Mouse (Mus musculus) myocyte (in vitro differentiated cells): ENCODE measurements around the gene Ltbp1. TPM values are rescaled to one million over a fixed set of nuclear protein-coding genes. Genes with fewer than 3 reads are reported as not detected.
A peak's percentile ranks its signal among the peaks of the same experiment; 100 is the strongest.

ENCODE experiments used
- H3K27me3 ChIP-seq: one replicate; pipeline ENCODE4 v1.6.1; 2011; ENCODE audit not compliant: control insufficient read depth, insufficient read depth, insufficient read length
- H3K36me3 ChIP-seq: one replicate; pipeline ENCODE4 v1.6.1; 2011; ENCODE audit not compliant: control insufficient read depth, insufficient read depth
- H3K4me2 ChIP-seq: one replicate; pipeline ENCODE4 v1.6.1; 2011; ENCODE audit warnings: low read depth, control low read depth
- H3K4me3 ChIP-seq: one replicate; pipeline ENCODE4 v1.5.1; 2011; ENCODE audit warnings: mild to moderate bottlenecking, control low read depth, moderate library complexity
- H3K79me2 ChIP-seq: one replicate; pipeline ENCODE4 v1.6.1; 2011; ENCODE audit not compliant: control insufficient read depth, insufficient read depth
- H3ac ChIP-seq: one replicate; pipeline ENCODE4 v1.6.1; 2011; ENCODE audit not compliant: control insufficient read depth, insufficient read length
- CEBPB ChIP-seq: IDR thresholded peaks from 2 replicates; pipeline ENCODE4 v1.6.1; 2011; ENCODE audit warnings: mild to moderate bottlenecking, moderate library complexity; ENCODE audit not compliant: poor library complexity, insufficient read depth, severe bottlenecking
- E2F4 ChIP-seq: IDR thresholded peaks from one replicate; pipeline ENCODE4 v1.6.1; 2011; ENCODE audit warnings: mild to moderate bottlenecking, control low read depth, moderate library complexity; ENCODE audit not compliant: insufficient read depth
- MAX ChIP-seq: IDR thresholded peaks from one replicate; pipeline ENCODE4 v1.6.1; 2011; ENCODE audit warnings: low read depth, mild to moderate bottlenecking, control low read depth
- MYOD1 ChIP-seq, 3 experiments: IDR thresholded peaks; one replicate each; pipeline ENCODE4 v1.6.1; 2011; ENCODE audit warnings: control low read depth in 2 of 3, low read depth in 2 of 3, mild to moderate bottlenecking in 2 of 3, moderate library complexity in 1 of 3; ENCODE audit not compliant: insufficient read length in 2 of 3, control insufficient read depth in 1 of 3
- MYOG ChIP-seq, 3 experiments: IDR thresholded peaks; one replicate each; pipeline ENCODE4 v1.6.1; 2011; ENCODE audit warnings: control low read depth in 2 of 3, low read depth in 2 of 3, mild to moderate bottlenecking in 2 of 3; ENCODE audit not compliant: insufficient read length in 2 of 3, control insufficient read depth in 1 of 3, insufficient read depth in 1 of 3
- POLR2A ChIP-seq: IDR thresholded peaks from one replicate; pipeline ENCODE4 v1.6.1; 2011; ENCODE audit warnings: low read depth, mild to moderate bottlenecking, control low read depth, moderate library complexity; ENCODE audit not compliant: insufficient read length
- POLR2AphosphoS2 ChIP-seq: IDR thresholded peaks from one replicate; pipeline ENCODE4 v1.6.1; 2011; ENCODE audit warnings: low read depth, control low read depth; ENCODE audit not compliant: insufficient read length
- REST ChIP-seq: IDR thresholded peaks from one replicate; pipeline ENCODE4 v1.6.1; 2011; ENCODE audit warnings: mild to moderate bottlenecking, control low read depth, moderate library complexity; ENCODE audit not compliant: insufficient read depth, insufficient read length
- SRF ChIP-seq: IDR thresholded peaks from one replicate; pipeline ENCODE4 v1.6.1; 2011; ENCODE audit warnings: low read depth; ENCODE audit not compliant: control insufficient read depth, insufficient read length
- TCF12 ChIP-seq: IDR thresholded peaks from one replicate; pipeline ENCODE4 v1.6.1; 2011; ENCODE audit warnings: mild to moderate bottlenecking, control low read depth; ENCODE audit not compliant: poor library complexity, insufficient read depth, severe bottlenecking
- TCF3 ChIP-seq: IDR thresholded peaks from one replicate; pipeline ENCODE4 v1.6.1; 2011; ENCODE audit warnings: low read depth, control low read depth; ENCODE audit not compliant: insufficient read length
- USF1 ChIP-seq: IDR thresholded peaks from one replicate; pipeline ENCODE4 v1.6.1; 2011; ENCODE audit warnings: low read depth, mild to moderate bottlenecking, control low read depth, moderate library complexity
- polyA plus RNA-seq: library from polyadenylated mRNA; unstranded; fragments of >200 nt; fragmentation: generic; extraction: Trizol; gene quantifications from one replicate; pipeline ENCODE4 v1.2.1, GENCODE M21; 2012; ENCODE audit warnings: missing spikeins

Ltbp1 gene
- polyA plus RNA-seq, 1 experiment = 19.4 TPM

DNA sequence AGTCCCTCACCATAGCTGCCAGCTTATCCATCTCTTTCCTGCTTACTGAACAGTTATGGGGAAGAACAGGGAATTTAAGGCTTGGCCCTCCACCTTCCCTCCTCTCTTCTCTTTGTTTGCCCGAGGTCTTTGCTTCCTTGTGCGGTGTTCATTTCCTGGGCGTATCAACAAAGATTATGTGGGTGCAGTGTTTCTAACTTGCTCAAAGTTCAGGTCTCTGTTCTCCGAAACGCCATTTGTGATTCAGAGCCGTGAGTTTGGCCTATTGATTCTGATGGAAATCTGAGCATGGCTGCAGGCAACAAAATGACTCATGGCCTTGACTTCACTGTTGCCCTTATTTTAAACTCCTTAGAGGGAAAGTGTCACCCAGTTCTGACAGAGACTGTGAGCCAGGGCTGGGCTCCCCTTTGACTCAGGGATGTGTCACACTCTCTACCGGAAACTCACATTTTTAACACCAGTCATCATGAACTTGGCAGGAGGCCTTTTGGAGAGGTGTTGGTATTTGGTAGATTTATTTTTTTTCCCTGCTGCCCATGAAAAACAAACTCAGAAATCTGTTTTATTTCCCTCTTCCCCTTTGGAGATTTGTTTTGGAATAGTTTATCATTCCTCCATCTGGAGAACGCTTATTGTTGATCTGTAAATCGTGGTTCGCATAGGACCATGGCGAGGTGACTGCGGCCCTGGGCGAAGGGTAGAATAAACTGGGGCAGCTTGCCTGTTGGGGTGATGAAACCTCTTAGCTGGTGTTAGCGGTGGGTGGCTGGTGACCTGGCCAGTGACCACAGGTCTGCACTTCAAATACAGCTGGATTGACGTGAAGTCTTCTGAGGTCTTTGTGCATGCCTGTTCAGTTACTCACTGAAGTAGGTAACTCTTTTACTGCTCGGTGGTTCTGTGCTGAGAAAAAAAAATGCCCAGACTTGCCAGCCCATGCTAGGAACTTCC is 105.2 kb downstream of the Ltbp1 start:
- Histone ChIP-seq H3K27me3 (no peaks in the 10 kb centered on the region), H3K36me3 (no peaks in the 10 kb centered on the region), H3ac (no peak overlapping the region), H3K4me3 (no peak overlapping the region), H3K79me2 (no peaks in the 10 kb centered on the region), H3K4me2 (peak overlapping the region; percentile 69)
- TF ChIP-seq POLR2AphosphoS2 (no peak), E2F4 (no peak), REST (no peak), MYOD1 (IDR thresholded peaks at IDR 0.05; ENCODE audit: control insufficient read depth in 1 of 3, insufficient read length in 2 of 3, low read depth in 2 of 3) (peak in 1 of 3 experiments; percentile 35), USF1 (no peak), MYOG (IDR thresholded peaks at IDR 0.05; ENCODE audit: control insufficient read depth in 1 of 3, insufficient read depth in 1 of 3, insufficient read length in 2 of 3, low read depth in 2 of 3) (no peak), POLR2A (no peak), MAX (no peak), CEBPB (peak; percentile 72; the same call in 1 of the 2 replicates), SRF (no peak), TCF3 (no peak), TCF12 (no peak)

DNA sequence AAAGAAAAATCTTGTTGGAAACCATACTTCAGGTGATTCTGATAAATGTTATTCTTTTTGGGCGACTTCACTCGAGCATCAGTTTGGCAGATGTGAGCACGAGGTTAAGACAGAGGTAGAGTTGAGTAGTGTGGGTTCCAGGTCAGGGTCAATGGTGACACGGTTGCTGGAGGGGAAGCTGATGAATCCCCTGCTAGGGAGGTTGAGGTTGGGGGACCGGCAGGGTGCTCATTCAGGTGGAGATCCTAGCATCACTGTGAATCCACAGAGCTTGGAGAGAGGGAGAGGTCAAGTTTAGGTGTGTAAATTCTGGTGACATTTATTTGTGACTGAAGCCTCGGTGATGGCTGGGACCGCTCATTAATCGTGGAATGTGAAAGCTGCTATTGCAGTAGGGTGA is 110.2 kb downstream of the Ltbp1 start:
- Histone ChIP-seq H3K36me3 (no peaks in the 10 kb centered on the region), H3K27me3 (no peaks in the 10 kb centered on the region), H3ac (no peak overlapping the region), H3K4me3 (no peak overlapping the region), H3K4me2 (no peak overlapping the region), H3K79me2 (no peaks in the 10 kb centered on the region)
- no peak for TF ChIP-seq SRF

DNA sequence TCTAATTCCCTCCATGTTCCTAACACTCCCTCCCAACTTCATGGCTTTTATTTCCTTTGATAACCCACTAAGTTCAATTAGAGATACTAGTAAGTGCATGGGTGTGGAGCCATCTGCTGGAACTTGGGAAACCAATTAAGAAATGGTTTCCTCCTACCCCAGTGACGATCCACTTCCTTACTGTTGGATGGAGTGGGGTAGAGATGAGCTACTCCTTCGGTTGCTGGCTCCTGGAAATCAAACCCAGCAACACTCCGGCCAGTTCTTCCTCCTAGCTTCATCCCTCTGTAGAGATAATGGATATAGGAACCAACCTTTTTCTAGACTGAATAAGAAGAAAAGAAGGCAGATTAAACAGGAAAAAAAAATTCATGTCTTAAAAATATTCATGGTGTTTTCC is 113.5 kb downstream of the Ltbp1 start:
- Histone ChIP-seq H3K79me2 (no peaks in the 10 kb centered on the region), H3K4me2 (no peak overlapping the region), H3ac (no peak overlapping the region), H3K4me3 (no peak overlapping the region), H3K36me3 (no peaks in the 10 kb centered on the region), H3K27me3 (no peaks in the 10 kb centered on the region)
- TF ChIP-seq CEBPB = no peak
- no peak for TF ChIP-seq TCF3
- no peak for TF ChIP-seq MYOG (IDR thresholded peaks at IDR 0.05; ENCODE audit: control insufficient read depth in 1 of 3, insufficient read depth in 1 of 3, insufficient read length in 2 of 3, low read depth in 2 of 3)
- TF ChIP-seq MYOD1 (IDR thresholded peaks at IDR 0.05; ENCODE audit: control insufficient read depth in 1 of 3, insufficient read length in 2 of 3, low read depth in 2 of 3) = no peak
- no peak for TF ChIP-seq E2F4
- TF ChIP-seq SRF = no peak
- no peak for TF ChIP-seq POLR2AphosphoS2
- TF ChIP-seq POLR2A = no peak
- no peak for TF ChIP-seq MAX
- no peak for TF ChIP-seq REST
- TF ChIP-seq USF1 = no peak

DNA sequence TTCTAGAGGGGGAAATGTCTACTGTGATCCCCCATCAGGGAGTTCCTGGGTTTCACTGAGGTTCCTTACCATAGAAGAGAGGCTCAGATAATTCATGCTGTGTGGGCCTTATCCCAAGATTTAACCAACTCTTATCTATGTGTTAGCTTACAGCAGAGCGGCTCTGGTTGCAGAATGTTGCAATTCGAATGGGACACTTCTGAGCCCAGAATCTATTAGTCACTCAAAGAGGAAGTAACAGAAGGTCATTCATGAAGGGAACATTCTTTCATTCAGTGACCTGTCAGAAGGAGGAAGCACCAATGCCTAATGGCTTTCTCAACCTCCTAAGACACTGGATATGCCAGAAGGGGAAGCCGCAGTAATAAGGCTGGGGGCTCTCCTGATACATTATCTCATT is 114.1 kb downstream of the Ltbp1 start:
- Histone ChIP-seq H3K79me2 (no peaks in the 10 kb centered on the region), H3K4me2 (no peak overlapping the region), H3ac (no peak overlapping the region), H3K4me3 (no peak overlapping the region), H3K27me3 (no peaks in the 10 kb centered on the region), H3K36me3 (no peaks in the 10 kb centered on the region)
- TF ChIP-seq MYOG (IDR thresholded peaks at IDR 0.05; ENCODE audit: control insufficient read depth in 1 of 3, insufficient read depth in 1 of 3, insufficient read length in 2 of 3, low read depth in 2 of 3) (no peak), CEBPB (peak; percentile 78; the same call in 1 of the 2 replicates), POLR2A (no peak)

DNA sequence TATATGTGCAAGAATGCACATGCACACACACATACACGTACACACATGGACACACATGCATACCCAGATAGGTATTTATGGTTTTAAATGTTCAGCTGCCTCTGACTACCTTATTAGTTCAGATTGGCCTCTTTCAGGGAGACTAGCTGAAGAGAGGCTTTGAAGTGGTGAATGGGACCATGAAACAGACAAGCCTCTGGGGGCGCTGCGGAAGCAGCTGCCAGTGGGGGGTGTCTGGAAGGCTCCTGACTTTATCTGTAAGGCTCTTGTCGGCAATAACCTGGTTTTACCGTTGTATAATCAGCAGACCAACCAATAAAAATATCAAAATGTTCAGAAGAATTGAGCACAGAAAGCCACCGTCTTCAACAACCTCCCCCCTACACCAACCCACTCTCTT is 114.7 kb downstream of the Ltbp1 start:
- TF ChIP-seq SRF (no peak), POLR2AphosphoS2 (no peak), CEBPB (no peak)
- no peak overlapping the region for H3K4me3 ChIP-seq
- H3K36me3 ChIP-seq = no peaks in the 10 kb centered on the region
- H3K4me2 ChIP-seq = no peak overlapping the region
- H3K27me3 ChIP-seq = no peaks in the 10 kb centered on the region
- H3ac ChIP-seq = no peak overlapping the region
- no peaks in the 10 kb centered on the region for H3K79me2 ChIP-seq
